Mouse (Mus musculus): ENCODE measurements at regions not wholly inside any gene's neighbourhood (a gene's known extent, or its start where the extent isn't known, plus 50 kb on each side); places are given as distances from the start of the nearest gene placed in this dataset.

- no peak for DNase-seq
Measured at GRCm38 (mm10) chr6:50713297-50713696, 59.1 kb upstream of the Npvf start.

DNA sequence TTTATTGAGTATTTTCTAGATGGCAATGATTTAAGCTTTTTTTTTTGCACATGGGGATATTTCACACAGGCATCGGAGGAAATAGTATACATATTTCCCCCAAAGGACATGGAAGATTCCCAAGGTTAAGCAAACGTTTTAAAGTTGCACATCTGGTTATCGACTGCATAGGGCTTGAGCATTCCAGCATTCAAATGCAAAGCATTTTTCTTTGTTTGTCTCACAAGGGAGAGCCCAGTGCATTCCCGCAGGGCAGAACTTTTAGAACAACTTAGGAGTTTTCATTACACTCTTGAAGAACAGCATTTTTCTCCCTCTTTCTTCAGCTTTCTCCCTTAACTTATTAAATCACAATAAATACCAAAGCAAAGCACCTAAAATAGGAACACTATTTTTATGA, 64.4 kb upstream of the Npvf start:
- DNase-seq, result no peak

GRCm38 (mm10) chr6:50720346-50720745, 66.1 kb upstream of the Npvf start:
- no peak for DNase-seq

DNA sequence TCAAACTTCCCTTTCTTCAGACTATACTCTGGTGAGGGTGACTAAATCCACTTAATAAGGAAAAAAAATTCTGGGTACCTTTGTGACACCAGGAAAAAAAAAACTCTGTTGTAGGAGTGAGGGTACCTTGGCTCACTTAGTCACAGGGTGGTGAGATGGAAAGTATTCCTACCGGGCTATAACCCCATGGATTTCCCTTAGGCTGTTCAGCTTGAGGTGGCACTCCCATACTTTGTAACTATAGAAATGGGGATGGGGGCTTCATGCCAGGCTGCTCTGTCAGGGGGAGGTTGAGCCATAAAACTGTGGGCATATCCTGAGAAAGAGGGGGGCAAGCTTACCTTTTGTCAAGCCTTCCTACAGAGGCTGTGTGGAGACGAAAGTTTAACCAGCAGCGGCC, 71.4 kb upstream of the Npvf start:
- no peak for DNase-seq

DNA sequence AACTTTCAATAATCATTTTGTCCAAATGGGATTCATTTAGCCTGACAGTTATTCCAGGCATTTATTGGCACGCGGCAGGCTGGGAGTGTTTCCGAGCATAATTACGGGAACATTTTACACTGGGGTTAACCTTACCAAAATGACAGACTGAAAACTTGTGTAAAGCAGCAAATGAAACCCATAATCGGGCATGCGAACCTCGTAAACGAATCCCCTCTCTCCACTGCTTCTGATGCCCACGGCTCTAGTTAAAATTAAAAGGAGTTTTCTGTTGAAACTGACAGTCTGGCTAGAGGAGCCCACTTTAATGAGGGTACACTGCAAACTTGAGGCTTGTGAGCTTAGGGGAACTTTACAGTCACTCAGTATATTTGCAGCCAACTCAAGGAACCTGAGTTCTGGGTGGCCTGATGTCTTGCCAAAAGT, 71.9 kb upstream of the Npvf start:
- DNase-seq, result no peak

- DNase-seq, result no peak
Measured at GRCm38 (mm10) chr6:50730744-50731718, 76.8 kb upstream of the Npvf start.

DNA sequence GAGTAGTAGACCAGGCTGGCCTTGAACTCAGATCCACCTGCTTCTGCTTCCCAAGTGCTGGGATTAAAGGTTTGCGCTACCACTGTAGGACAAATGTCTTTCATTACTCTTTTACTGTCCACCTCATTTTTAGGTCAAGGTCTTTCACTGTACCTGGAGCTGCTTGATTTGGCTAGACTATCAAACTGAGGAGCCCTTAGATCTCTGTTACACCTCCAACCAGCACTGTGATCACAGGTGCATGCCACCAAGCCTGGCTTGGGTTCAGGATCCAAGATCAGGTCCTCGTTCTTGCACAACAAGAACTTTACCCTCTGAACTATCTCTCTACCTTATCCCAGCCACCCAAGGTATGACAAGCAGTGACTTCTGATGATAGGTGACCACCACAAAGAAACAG, 80.5 kb upstream of the Npvf start:
- no peak for DNase-seq

- DNase-seq, result no peak
Measured at GRCm38 (mm10) chr6:50735825-50736224, 81.6 kb upstream of the Npvf start.

DNA sequence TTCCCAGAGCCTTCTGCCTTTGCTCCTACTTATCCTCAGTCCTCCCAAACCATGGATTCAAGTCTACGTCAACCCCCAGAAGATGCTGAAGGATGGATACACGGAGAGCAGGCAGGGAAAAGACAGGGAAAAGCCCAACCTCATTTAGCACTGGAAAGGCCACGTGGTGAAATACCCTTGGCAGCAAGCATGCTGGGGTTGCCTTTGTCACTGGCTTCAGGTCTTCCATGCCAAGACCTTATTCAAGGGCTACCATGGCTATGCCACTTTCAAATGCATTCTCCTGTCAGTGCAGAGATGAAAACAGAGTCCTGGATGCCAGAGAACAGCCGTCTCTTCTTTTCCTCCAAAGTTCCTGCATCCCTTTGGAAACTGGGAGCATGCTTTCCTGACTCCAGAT, 87.8 kb upstream of the Npvf start:
- no peak for DNase-seq

DNA sequence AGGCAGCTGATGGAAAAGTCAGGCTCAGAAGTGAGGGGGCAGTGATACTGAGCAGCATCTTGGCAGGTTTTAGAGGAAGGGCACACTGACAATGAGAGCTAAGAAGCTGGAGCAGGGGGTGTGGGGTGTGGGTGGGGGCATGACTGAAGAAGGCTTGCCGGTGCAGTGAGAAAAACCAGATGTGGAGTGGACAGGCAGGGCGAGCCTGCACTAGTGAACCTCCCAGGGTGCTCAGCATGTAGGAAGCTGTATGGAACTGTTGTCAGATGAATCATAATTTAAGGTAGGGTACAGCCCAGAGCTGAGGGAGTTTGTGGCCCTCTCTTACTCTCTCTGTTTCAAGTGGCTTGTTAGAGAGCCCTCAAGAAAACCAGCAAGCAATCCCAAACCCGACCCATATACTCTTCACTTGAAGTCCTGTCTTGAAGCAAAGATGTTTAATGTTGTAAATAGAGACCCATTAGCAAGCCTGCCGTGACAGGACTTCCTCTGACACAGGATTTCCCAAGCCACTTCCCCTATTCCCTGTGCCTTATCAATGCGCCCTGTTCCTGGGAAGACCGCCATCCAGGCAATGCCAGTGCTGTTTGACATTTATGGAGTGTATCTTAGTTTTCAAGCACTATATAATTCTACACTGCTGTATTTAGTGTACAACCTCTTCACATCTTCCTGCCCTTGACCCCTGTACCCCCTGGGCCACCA, 90.4 kb upstream of the Npvf start:
- no peak for DNase-seq

- no peak for DNase-seq
Measured at GRCm38 (mm10) chr6:50753151-50753550, 98.9 kb upstream of the Npvf start.

- no peak for DNase-seq
Measured at GRCm38 (mm10) chr6:50754786-50755185, 100.5 kb upstream of the Npvf start.

DNA sequence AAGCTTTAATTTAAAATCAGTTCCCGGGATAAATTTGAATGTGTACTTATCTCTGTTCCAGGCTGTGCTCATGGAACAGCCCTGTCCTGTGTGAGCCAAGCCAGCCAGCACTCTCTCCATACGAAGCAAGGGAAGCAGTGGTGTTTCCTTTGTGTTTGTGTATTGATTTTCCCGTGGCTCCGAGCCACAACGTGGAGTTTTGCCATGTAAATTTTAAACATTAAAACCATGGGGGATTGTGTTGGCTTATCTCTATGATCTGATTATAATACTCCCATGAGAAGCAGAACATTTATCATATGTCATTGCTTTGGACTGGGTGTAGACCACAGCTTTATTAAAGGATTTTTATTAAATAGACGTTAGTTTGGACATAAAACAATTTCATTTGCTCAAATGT, 106.1 kb upstream of the Npvf start:
- no peak for DNase-seq

GRCm38 (mm10) chr6:50763121-50763520, 108.9 kb upstream of the Npvf start:
- peak in 1 of 2 experiments; percentile 4 for DNase-seq

DNA sequence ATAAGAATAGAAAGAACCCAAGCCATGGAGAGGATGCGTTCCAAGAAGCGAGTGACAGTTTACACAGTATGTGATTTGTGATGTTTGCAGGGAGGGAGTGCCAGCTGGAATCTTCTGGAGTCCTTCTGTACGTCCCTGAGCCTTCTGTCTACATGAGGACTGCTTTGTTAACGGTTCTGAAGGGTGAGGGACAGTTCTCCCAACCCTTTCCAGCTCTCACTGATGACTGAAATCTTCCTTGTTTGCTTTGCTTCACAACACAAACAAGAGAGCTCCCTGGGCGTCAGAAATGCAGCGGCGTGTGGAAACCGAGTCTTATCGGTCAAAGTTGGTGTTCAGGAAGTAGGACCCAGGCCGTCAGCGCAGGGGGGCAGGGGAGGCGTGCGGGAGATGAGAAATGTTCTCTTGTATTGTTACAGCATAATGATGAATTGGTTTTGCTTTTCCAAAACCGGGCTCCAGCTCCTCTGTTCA, 112.2 kb upstream of the Npvf start:
- DNase-seq, result no peak

DNA sequence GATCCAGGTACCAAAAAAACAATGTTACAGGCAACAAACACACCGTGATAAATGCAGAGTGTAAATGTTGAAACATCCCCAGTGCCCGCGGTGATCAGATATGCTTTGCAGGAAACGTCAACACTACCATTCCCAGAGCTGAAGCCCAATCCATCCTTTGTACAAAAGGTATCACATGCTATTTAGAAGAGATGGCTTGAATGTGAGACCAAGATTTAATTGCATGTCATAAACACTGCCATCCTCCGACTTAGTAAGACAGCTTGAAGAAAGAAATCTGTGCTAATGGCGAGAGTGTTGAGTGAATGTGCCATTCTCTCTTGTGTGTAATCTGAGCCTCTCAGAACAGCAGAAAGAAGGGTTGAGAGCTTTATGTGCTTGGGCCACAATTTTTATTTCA, 112.9 kb upstream of the Npvf start:
- no peak for DNase-seq

GRCm38 (mm10) chr6:50767827-50768226, 113.6 kb upstream of the Npvf start:
- DNase-seq, result no peak

DNA sequence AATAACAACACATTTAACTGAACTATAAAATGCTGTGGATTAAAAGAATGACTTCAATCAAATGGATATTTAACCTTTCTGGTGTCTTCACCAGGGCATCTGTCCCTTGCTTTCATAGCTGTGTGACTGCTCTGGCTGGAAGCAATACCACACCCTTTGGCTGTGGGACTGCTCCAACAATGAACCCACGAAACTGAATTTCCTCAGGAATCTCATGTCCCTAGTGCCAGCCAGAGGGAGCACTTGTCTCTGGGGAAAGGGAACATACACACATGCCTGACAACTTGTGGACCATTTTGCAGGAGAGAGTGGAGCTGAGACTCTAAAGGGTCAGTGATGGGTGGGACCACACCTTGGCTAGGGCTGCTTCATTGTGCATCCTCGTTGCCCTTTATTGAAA, 114.9 kb upstream of the Npvf start:
- no peak for DNase-seq

- no peak for DNase-seq
Measured at GRCm38 (mm10) chr6:50770481-50770880, 116.2 kb upstream of the Npvf start.

DNA sequence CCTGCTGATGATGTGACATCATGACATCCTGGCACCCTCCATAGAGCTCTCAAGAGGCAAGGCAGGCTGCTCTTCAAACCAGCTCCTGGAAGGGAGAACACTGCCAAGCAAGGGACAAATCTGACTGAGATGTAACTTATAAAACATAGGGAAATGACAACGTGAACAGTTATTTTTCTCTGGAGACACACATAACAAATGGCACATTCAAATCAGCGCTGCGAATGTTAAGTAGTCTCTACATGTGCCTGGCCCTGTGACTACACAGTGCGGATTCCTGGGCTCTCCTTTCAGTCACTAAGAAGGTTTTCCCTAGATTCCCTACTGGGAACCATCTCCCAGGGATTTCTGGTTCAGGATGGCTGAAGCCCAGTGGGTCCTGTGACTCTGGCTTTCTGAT, 121.4 kb upstream of the Npvf start:
- no peak for DNase-seq

DNA sequence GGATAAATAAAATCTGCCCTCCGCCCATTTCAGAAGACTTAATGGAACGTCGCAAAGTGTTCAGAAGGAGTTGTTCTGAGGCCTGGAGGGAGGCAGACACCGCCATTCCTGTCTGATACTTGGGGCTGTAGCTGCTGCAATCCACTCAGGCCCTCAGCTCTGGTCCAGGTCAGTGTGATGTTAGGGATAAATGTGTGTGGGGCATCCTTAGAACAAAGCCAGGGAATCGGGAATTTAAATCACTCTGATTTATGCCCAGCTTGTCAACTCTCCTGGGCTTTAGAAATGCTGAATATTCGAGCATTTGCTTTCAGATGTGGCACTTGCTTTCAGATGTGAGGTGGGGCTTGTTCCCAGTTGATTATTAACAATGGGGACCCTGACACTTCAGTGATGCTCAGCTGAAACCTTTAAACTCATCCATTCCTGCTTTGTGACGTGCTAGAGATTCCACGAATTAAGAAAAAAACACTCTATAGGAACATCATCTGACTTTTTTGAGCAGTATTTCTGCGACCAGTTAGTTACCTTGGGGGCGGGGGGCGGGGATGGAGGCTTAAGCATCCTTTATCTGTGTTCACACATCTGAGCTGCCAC, 122.1 kb upstream of the Npvf start:
- no peak for DNase-seq

DNA sequence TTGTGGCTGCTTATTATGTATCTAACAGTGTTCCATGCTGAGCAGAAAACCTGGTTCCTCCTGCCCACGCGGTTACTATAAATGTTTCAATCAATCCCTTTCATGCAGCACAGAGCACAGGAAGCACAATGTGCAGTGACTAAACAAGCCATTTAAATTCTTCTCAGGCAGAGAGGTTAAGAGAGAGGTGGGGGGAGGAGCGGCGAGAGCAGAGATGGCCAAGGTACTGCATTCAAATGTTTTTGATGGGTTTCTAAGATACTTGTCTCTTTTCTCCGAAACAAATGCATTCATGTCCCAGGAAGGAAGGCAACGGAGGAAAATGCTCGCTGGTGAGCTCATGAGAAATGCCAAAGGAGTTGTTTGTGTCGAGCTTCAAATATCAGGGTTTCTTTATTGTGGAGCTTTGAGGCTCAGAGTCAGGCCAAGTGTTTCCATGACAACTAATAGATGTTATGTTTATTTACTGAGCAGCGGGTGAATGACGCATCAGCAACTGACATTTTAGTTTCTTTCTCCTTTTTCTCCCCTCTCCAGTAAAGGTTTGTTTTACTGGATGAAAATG, 122.8 kb upstream of the Npvf start:
- DNase-seq, result peak in 1 of 2 experiments; percentile 2

DNA sequence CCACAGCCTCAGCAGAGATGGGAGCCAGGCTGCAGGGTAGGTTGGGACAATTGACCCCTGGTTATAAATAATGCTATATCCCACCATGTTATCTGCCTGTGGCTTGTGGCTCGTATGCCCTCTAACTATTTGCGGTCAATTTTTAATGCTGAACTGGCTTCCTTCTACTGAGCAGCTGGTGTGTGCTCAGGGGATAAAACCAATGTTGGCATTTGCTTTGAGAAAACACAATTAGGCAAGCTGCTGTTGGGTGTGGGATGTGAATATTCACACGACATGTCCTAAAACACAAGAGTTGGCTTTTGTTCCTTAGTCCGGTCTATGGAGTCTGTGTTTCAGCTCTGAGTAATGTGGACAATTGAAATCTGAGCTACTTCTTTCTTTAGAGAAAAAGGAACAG, 123.6 kb upstream of the Npvf start:
- DNase-seq, result no peak

Data from kidney, adult 8-10 months (tissue).